Mouse (Mus musculus): ENCODE results near the gene Foxp2. TPM values are rescaled to one million over a fixed set of nuclear protein-coding genes. Genes with fewer than 3 reads are reported as not detected.
A peak's percentile ranks its signal among the peaks of the same experiment; 100 is the strongest.

Foxp2 gene
- polyA plus RNA-seq, 1 experiment from 2014 or later, result 44.4 TPM

DNA sequence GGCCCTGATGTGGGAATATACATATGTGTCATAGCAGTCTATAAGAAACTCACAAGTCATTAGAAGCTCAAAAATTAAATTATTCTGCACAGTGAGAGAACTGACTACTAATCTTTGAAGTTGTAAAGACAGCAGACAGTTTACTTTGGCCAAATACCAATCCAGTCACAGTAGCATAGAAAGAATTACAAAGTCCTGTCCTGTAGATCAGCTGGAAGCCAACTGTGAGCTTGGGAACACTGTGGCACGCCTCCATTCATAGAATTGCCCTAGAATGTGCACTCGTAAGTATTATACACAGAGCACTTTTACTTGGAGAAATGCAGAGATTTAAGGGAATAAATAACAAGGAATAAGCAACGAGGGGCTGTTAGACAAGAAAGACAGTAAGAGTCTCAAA is 472.5 kb downstream of the Foxp2 start:
- Histone ChIP-seq H3K27ac (ENCODE audit: low read length) (no peak overlapping the region), H3K9me3 (ENCODE audit: control insufficient read depth, low read length) (no peaks in the 10 kb centered on the region), H3K4me2 (ENCODE audit: low read length) (no peak overlapping the region), H3K36me3 (ENCODE audit: control insufficient read depth, insufficient read depth) (no peaks in the 10 kb centered on the region), H3K9ac (replicated peaks; ENCODE audit: low read depth, low read length) (no peak overlapping the region), H3K4me3 (replicated peaks; ENCODE audit: low read length) (no peak overlapping the region), H3K4me1 (replicated peaks; ENCODE audit: control insufficient read depth, insufficient read depth, low read length) (peaks cover 13% of the 10 kb centered on the region), H3K27me3 (replicated peaks; ENCODE audit: control insufficient read depth, insufficient read depth, low read length) (no peaks in the 10 kb centered on the region)
- no peak for ATAC-seq
- WGBS, result 30% methylated on average over 3 of the region's 3 CpGs

DNA sequence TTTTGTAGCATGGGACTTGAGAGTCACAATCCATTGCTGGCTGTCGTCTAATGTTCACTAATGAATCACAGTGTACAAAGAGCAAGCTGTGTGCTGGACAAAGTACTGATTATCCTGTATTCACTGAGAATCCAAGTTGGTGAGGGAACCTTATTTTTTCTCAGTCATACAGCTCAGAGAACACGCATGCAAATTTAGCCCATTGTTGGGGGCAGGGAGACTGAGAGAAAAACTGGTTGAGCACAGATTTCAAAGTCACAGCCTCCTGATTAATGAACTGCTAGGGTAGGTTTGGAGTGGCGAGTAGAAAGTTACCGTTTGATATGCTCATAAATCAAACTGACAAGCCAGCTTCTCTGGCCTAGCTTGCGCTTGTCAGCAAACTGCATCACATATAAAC is 477.1 kb downstream of the Foxp2 start:
- Histone ChIP-seq H3K36me3 (ENCODE audit: control insufficient read depth, insufficient read depth) (no peaks in the 10 kb centered on the region), H3K4me3 (replicated peaks; ENCODE audit: low read length) (no peak overlapping the region), H3K9ac (replicated peaks; ENCODE audit: low read depth, low read length) (no peak overlapping the region), H3K4me2 (ENCODE audit: low read length) (no peak overlapping the region), H3K9me3 (ENCODE audit: control insufficient read depth, low read length) (no peaks in the 10 kb centered on the region), H3K27ac (ENCODE audit: low read length) (no peak overlapping the region), H3K27me3 (replicated peaks; ENCODE audit: control insufficient read depth, insufficient read depth, low read length) (no peaks in the 10 kb centered on the region), H3K4me1 (replicated peaks; ENCODE audit: control insufficient read depth, insufficient read depth, low read length) (peaks cover 8% of the 10 kb centered on the region; the same call in 1 of the 2 replicates)
- ATAC-seq, result peak; percentile 79
- 18% methylated on average over 5 of the region's 5 CpGs for WGBS

DNA sequence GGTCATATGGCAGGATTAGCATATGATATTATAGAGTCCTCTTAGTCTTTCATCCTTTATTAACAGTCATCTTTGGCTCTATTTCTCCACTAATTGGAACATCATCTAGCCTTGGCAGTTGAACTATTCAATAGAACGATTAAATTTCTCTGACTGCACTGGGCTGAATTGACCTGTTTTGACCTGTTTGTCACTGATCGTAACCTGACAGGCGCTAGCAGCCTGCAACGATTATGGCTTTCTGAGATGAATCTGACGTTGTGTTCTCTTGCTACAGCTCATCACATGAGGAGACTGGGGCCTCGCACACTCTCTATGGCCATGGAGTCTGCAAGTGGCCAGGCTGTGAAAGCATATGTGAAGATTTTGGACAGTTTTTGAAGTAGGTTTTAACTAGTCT is 495.3 kb downstream of the Foxp2 start:
- ATAC-seq, result no peak
- H3K27me3 ChIP-seq (replicated peaks; ENCODE audit: control insufficient read depth, insufficient read depth, low read length), result no peaks in the 10 kb centered on the region
- H3K4me3 ChIP-seq (replicated peaks; ENCODE audit: low read length), result no peak overlapping the region
- H3K9me3 ChIP-seq (ENCODE audit: control insufficient read depth, low read length), result no peaks in the 10 kb centered on the region
- peaks cover 4% of the 10 kb centered on the region; the same call in 1 of the 2 replicates for H3K4me1 ChIP-seq (replicated peaks; ENCODE audit: control insufficient read depth, insufficient read depth, low read length)
- H3K4me2 ChIP-seq (ENCODE audit: low read length), result no peak overlapping the region
- H3K36me3 ChIP-seq (ENCODE audit: control insufficient read depth, insufficient read depth), result no peaks in the 10 kb centered on the region
- no peak overlapping the region for H3K9ac ChIP-seq (replicated peaks; ENCODE audit: low read depth, low read length)
- whole genome bisulfite sequencing, result 35% methylated on average over 6 of the region's 6 CpGs
- H3K27ac ChIP-seq (ENCODE audit: low read length), result no peak overlapping the region

DNA sequence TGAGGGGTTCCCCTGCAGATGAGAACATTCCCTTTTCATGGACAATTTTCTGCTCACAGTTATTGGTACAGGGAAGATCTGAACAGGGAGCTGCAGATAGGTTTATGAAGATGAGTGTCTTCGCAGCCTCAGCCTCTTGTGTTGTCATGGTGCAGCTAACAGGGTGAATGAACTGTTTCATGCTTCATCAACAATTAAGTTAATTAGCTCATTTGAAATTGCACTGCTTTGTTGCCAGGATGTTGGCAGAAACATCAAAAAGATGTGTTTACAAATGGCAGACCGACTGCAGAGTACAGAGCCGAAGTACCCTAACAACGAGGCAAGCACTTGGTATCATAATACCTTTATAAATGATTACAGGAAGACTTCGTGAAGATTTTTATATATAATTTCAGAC is 496.3 kb downstream of the Foxp2 start:
- no peak overlapping the region for H3K9ac ChIP-seq (replicated peaks; ENCODE audit: low read depth, low read length)
- 7% methylated on average over 5 of the region's 5 CpGs for WGBS
- no peaks in the 10 kb centered on the region for H3K36me3 ChIP-seq (ENCODE audit: control insufficient read depth, insufficient read depth)
- no peaks in the 10 kb centered on the region for H3K9me3 ChIP-seq (ENCODE audit: control insufficient read depth, low read length)
- ATAC-seq, result peak; percentile 80
- no peaks in the 10 kb centered on the region for H3K27me3 ChIP-seq (replicated peaks; ENCODE audit: control insufficient read depth, insufficient read depth, low read length)
- no peak overlapping the region for H3K4me2 ChIP-seq (ENCODE audit: low read length)
- H3K27ac ChIP-seq (ENCODE audit: low read length), result no peak overlapping the region
- H3K4me3 ChIP-seq (replicated peaks; ENCODE audit: low read length), result no peak overlapping the region
- H3K4me1 ChIP-seq (replicated peaks; ENCODE audit: control insufficient read depth, insufficient read depth, low read length), result peaks cover 7% of the 10 kb centered on the region; the same call in 1 of the 2 replicates

DNA sequence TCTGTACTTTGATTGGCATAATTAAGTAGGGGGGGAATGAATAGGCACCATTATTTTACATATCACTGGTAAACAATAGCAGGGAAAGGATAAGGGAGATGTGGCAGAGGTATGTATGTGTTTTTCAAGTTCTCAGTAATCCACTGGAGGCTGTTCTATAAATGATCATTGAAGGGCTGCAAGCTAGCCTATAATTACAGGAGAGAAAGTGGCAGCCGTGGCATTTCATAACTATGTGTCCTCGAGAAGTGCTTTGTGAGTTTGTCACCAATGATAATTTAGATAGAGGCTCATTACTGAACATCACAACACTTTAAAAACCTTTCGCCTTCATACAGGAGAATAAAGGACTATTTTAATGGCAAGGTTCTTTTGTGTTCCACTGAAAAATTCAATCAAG is 500.0 kb downstream of the Foxp2 start:
- Histone ChIP-seq H3K4me3 (replicated peaks; ENCODE audit: low read length) (no peak overlapping the region), H3K27me3 (replicated peaks; ENCODE audit: control insufficient read depth, insufficient read depth, low read length) (no peaks in the 10 kb centered on the region), H3K9me3 (ENCODE audit: control insufficient read depth, low read length) (no peaks in the 10 kb centered on the region), H3K27ac (ENCODE audit: low read length) (no peak overlapping the region), H3K4me1 (replicated peaks; ENCODE audit: control insufficient read depth, insufficient read depth, low read length) (peaks cover 7% of the 10 kb centered on the region; the same call in 1 of the 2 replicates), H3K36me3 (ENCODE audit: control insufficient read depth, insufficient read depth) (no peaks in the 10 kb centered on the region), H3K4me2 (ENCODE audit: low read length) (no peak overlapping the region), H3K9ac (replicated peaks; ENCODE audit: low read depth, low read length) (no peak overlapping the region)
- peak; percentile 56 for ATAC-seq
- 25% methylated on average over 3 of the region's 3 CpGs for WGBS

DNA sequence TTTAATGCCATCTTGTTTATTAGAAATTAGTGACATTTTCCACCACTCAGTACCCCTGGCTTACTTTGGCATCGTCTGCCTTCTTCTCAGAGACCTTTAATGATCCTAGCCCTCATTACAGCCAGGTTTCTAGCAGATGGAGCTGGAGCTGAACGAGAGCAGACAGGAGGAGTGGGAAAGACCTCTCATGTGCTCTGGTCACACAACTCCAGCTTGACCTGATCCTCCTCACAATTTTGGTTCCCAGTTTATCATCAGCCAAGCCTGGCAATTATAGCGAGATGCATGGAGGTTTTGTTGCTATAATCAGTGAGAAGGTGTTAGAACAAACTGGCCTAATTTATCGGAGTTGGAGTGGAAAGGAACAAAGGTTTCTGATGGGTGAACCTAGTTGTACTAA is 500.9 kb downstream of the Foxp2 start:
- Histone ChIP-seq H3K4me3 (replicated peaks; ENCODE audit: low read length) (no peak overlapping the region), H3K9me3 (ENCODE audit: control insufficient read depth, low read length) (no peaks in the 10 kb centered on the region), H3K36me3 (ENCODE audit: control insufficient read depth, insufficient read depth) (no peaks in the 10 kb centered on the region), H3K9ac (replicated peaks; ENCODE audit: low read depth, low read length) (no peak overlapping the region), H3K4me1 (replicated peaks; ENCODE audit: control insufficient read depth, insufficient read depth, low read length) (peaks cover 8% of the 10 kb centered on the region; the same call in 1 of the 2 replicates), H3K27me3 (replicated peaks; ENCODE audit: control insufficient read depth, insufficient read depth, low read length) (no peaks in the 10 kb centered on the region), H3K4me2 (ENCODE audit: low read length) (no peak overlapping the region), H3K27ac (ENCODE audit: low read length) (no peak overlapping the region)
- WGBS, result 29% methylated on average over 4 of the region's 4 CpGs
- ATAC-seq, result no peak; the same call in 1 of the 2 replicates

DNA sequence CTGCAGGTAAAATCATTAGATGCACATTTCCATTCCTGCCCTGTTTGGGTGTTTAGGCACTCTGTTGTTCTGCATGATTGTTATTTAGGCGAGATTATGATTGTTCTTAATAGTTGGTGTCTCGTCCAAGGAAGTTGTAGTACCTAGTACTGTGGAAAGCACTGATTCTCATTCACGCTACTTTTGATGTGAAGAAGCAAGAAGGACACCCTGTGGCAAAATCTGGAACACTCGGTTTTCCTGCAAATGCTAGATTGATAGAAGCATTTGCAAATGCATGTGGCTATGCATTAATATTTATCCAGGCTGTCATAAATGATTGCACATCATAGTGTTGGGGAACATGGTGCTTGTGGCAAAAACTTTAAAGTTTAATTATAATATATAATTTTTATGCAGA is 514.0 kb downstream of the Foxp2 start:
- no peak for ATAC-seq
- H3K4me1 ChIP-seq (replicated peaks; ENCODE audit: control insufficient read depth, insufficient read depth, low read length), result peaks cover 20% of the 10 kb centered on the region
- no peaks in the 10 kb centered on the region for H3K27me3 ChIP-seq (replicated peaks; ENCODE audit: control insufficient read depth, insufficient read depth, low read length)
- no peak overlapping the region for H3K4me2 ChIP-seq (ENCODE audit: low read length)
- 21% methylated on average over 4 of the region's 4 CpGs for WGBS
- H3K9ac ChIP-seq (replicated peaks; ENCODE audit: low read depth, low read length), result no peak overlapping the region
- no peaks in the 10 kb centered on the region for H3K36me3 ChIP-seq (ENCODE audit: control insufficient read depth, insufficient read depth)
- H3K27ac ChIP-seq (ENCODE audit: low read length), result no peak overlapping the region
- no peak overlapping the region for H3K4me3 ChIP-seq (replicated peaks; ENCODE audit: low read length)
- no peaks in the 10 kb centered on the region for H3K9me3 ChIP-seq (ENCODE audit: control insufficient read depth, low read length)

DNA sequence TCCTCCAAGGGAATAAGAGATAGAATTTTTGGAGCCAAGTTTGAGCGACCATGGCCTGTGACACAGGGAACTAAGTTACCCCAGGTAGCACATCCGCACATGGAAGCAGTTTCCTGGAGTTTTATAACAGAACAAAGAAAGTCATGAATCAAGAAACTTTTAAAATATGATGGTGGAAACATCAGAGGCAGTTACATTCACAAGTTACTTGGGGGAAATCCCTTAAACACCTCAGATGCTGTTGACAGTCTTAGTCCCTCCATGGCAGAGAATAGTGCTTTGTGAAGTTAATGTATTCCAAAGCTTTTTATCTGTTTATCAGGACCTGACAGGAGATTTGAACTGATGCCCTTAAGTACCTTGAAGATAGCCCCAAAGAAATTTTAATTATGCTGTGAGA is 558.6 kb downstream of the Foxp2 start:
- no peaks in the 10 kb centered on the region for H3K36me3 ChIP-seq (ENCODE audit: control insufficient read depth, insufficient read depth)
- H3K27me3 ChIP-seq (replicated peaks; ENCODE audit: control insufficient read depth, insufficient read depth, low read length), result no peaks in the 10 kb centered on the region
- H3K4me1 ChIP-seq (replicated peaks; ENCODE audit: control insufficient read depth, insufficient read depth, low read length), result no peaks in the 10 kb centered on the region
- 89% methylated on average over 2 of the region's 2 CpGs for WGBS
- no peak overlapping the region for H3K4me2 ChIP-seq (ENCODE audit: low read length)
- H3K9me3 ChIP-seq (ENCODE audit: control insufficient read depth, low read length), result no peaks in the 10 kb centered on the region
- no peak overlapping the region for H3K27ac ChIP-seq (ENCODE audit: low read length)
- no peak overlapping the region for H3K9ac ChIP-seq (replicated peaks; ENCODE audit: low read depth, low read length)
- no peak for ATAC-seq
- H3K4me3 ChIP-seq (replicated peaks; ENCODE audit: low read length), result no peak overlapping the region

DNA sequence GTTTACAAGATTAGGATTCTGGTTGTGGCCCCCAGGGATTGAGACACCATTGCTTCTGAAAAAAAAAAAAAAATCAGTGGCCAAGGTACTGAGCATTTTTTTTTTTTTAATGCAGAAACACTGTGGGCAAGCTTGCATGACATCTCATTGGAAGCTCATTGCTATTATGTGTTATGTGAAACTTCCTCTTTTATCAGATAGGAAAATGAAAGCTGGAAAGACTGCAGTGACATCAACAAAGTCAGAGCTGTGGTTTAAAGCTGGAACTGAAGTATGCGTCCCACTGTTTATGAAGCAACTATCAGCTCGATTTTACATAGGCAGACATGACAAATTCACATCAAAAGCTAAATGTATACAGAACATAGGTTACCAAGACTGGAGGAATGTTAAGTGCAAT is 562.2 kb downstream of the Foxp2 start:
- no peak for ATAC-seq
- 91% methylated on average over 2 of the region's 2 CpGs for WGBS
- Histone ChIP-seq H3K9me3 (ENCODE audit: control insufficient read depth, low read length) (no peaks in the 10 kb centered on the region), H3K4me2 (ENCODE audit: low read length) (no peak overlapping the region), H3K36me3 (ENCODE audit: control insufficient read depth, insufficient read depth) (no peaks in the 10 kb centered on the region), H3K27me3 (replicated peaks; ENCODE audit: control insufficient read depth, insufficient read depth, low read length) (no peaks in the 10 kb centered on the region), H3K9ac (replicated peaks; ENCODE audit: low read depth, low read length) (no peak overlapping the region), H3K4me3 (replicated peaks; ENCODE audit: low read length) (no peak overlapping the region), H3K4me1 (replicated peaks; ENCODE audit: control insufficient read depth, insufficient read depth, low read length) (no peaks in the 10 kb centered on the region), H3K27ac (ENCODE audit: low read length) (no peak overlapping the region)

DNA sequence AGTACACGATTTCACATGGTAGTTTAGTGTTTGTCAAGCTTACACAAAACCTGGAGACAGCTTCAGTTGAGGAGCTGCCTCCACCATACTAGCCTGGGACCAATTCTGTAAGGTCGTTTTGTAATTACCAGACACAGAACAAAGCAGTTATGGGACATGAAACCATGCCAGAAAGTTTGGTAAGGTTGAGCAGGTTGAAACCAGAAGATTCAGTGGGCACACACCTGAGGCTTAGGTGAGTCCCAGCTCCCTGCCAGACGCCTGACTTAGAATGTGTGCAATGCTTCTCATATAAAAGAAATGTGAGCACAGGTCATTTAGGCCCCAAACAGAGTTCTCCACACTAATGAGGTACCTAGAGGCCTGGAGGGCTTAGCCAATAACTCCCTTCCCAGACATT is 564.3 kb downstream of the Foxp2 start:
- Histone ChIP-seq H3K4me3 (replicated peaks; ENCODE audit: low read length) (no peak overlapping the region), H3K4me1 (replicated peaks; ENCODE audit: control insufficient read depth, insufficient read depth, low read length) (no peaks in the 10 kb centered on the region), H3K9ac (replicated peaks; ENCODE audit: low read depth, low read length) (no peak overlapping the region), H3K4me2 (ENCODE audit: low read length) (no peak overlapping the region), H3K27ac (ENCODE audit: low read length) (no peak overlapping the region), H3K36me3 (ENCODE audit: control insufficient read depth, insufficient read depth) (no peaks in the 10 kb centered on the region), H3K9me3 (ENCODE audit: control insufficient read depth, low read length) (no peaks in the 10 kb centered on the region), H3K27me3 (replicated peaks; ENCODE audit: control insufficient read depth, insufficient read depth, low read length) (no peaks in the 10 kb centered on the region)
- no peak for ATAC-seq
- WGBS, result 87% methylated on average over 3 of the region's 3 CpGs
